Mouse (Mus musculus) stomach, embryonic 14.5 days (tissue): ENCODE results near the gene B230104I21Rik. TPM values are rescaled to one million over a fixed set of nuclear protein-coding genes. Genes with fewer than 3 reads are reported as not detected.

ENCODE experiments used
- ATAC-seq: fragments of 200-750 bp; cut with Nextera tagmentation; 2 replicates; pipeline ENCODE4 v1.8.0; 2017; ENCODE audit warnings: low read depth, moderate TSS enrichment; ENCODE audit not compliant: insufficient number of reproducible peaks, insufficient read depth, low FRiP score
- H3K27ac ChIP-seq: fragments of 300-500 bp; sonication (generic); 2 replicates; pipeline ENCODE4 v1.5.1; 2014; ENCODE audit warnings: mild to moderate bottlenecking, low read length, moderate library complexity, mixed read lengths
- H3K27me3 ChIP-seq: fragments of 300-500 bp; sonication (generic); 2 replicates; pipeline ENCODE4 v1.6.1; 2014; ENCODE audit warnings: low read length, control low read depth, mixed read lengths; ENCODE audit not compliant: control insufficient read depth, insufficient read depth
- H3K36me3 ChIP-seq: fragments of 300-500 bp; sonication (generic); 2 replicates; pipeline ENCODE4 v1.6.1; 2014; ENCODE audit warnings: mild to moderate bottlenecking, control low read depth, low read length, moderate library complexity, mixed read lengths; ENCODE audit not compliant: control insufficient read depth, insufficient read depth
- H3K4me1 ChIP-seq: fragments of 300-500 bp; sonication (generic); 2 replicates; pipeline ENCODE4 v1.6.1; 2014; ENCODE audit warnings: low read length, control low read depth, mixed read lengths; ENCODE audit not compliant: control insufficient read depth, insufficient read depth
- H3K4me2 ChIP-seq: fragments of 300-500 bp; sonication (generic); replicated peaks from 2 replicates; pipeline ENCODE4 v1.6.1; 2014; ENCODE audit warnings: low read depth, low read length, control low read depth
- H3K4me3 ChIP-seq: fragments of 300-500 bp; sonication (generic); 2 replicates; pipeline ENCODE4 v1.5.1; 2014; ENCODE audit warnings: low read depth, low read length, control low read depth
- H3K9ac ChIP-seq: fragments of 300-500 bp; sonication (generic); replicated peaks from 2 replicates; pipeline ENCODE4 v1.6.1; 2014; ENCODE audit warnings: low read depth, mild to moderate bottlenecking, control low read depth, low read length, moderate library complexity, mixed read lengths
- H3K9me3 ChIP-seq: fragments of 300-500 bp; sonication (generic); 2 replicates; pipeline ENCODE4 v1.6.1; 2016; ENCODE audit warnings: low read depth, low read length, control low read depth; ENCODE audit not compliant: control insufficient read depth
- WGBS: fragments of 180-500 bp; shearing (Covaris S2); extraction: QIAGEN DNeasy Blood & Tissue Kit; methylation state at CpG from one replicate; pipeline ENCODE4 v1.1.7; 2014; 5-methylcytosine and 5-hydroxymethylcytosine counted together
- polyA plus RNA-seq: library from polyadenylated mRNA; unstranded; fragments of >200 nt; fragmentation: Nextera tagmentation; extraction: Ambion mirVana; gene quantifications from 2 replicates; pipeline ENCODE4 v1.2.1, GENCODE M21; 2014

Gene B230104I21Rik
- polyA plus RNA-seq, 1 experiment from 2014 or later, result not detected

DNA sequence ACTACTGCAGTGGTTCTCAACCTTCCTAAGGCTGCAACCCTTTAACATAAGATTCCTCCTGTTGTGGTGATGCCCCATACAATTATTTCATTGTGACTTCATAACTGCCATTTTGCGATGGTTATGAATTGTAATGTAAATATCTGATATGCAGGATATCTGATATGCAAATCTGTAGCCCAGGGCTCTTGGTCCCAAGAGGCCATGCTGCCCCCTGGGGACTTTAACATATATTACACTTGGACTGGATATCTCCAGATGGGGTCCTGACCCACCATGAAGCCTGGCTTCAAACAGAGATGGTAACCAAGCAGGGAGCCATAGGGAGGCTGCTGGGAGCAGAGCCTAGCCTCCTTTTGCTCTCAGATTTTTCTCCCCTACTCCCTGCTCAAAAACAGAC lies 56.7 kb downstream of the B230104I21Rik start:
- Histone ChIP-seq H3K27me3 (no peaks in the 10 kb centered on the region), H3K4me1 (peaks cover 21% of the 10 kb centered on the region; the same call in 1 of the 2 replicates), H3K9me3 (no peaks in the 10 kb centered on the region), H3K27ac (no peak overlapping the region), H3K9ac (no peak overlapping the region), H3K4me2 (no peak overlapping the region), H3K36me3 (no peaks in the 10 kb centered on the region), H3K4me3 (no peak overlapping the region)
- WGBS, result 56% methylated on average over 1 of the region's 1 CpGs
- no peak for ATAC-seq

GRCm38 (mm10) chr4:154393196-154394122 lies 57.5 kb downstream of the B230104I21Rik start:
- Histone ChIP-seq H3K27me3 (no peaks in the 10 kb centered on the region), H3K4me2 (no peak overlapping the region), H3K36me3 (no peaks in the 10 kb centered on the region), H3K4me3 (no peak overlapping the region), H3K9me3 (no peaks in the 10 kb centered on the region), H3K9ac (no peak overlapping the region), H3K4me1 (peaks cover 21% of the 10 kb centered on the region; the same call in 1 of the 2 replicates), H3K27ac (no peak overlapping the region)
- ATAC-seq, result no peak
- 25% methylated on average over 18 of the region's 18 CpGs for WGBS

DNA sequence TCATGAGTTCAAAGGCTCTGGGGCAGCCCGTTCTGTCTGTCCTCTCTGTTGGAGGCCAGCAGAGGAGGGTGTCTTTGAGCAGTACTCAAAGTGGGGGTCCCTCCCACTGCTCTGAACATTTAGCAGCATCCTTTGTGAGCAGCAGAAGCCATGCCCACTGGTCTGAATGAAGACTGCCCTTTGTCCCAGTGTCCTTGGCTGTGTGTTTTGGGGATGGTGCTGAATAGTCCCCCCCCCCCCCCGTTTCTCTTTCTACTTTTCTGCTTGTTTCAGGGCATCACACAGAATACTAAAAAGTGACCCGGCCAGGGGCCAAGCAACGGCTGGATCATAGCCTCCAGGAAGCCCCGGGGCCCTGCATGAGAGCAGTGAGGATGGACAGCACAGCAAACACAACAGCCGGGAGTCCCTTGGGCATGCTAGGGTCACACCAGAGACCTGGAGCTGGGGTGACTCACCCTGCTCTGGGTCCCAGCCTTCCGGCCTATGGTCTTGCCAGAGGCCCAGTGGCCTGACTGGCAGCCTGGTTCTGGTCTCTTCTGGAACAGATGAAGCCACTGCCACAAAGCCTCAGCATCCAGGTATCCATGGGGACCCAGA lies 58.3 kb downstream of the B230104I21Rik start:
- H3K36me3 ChIP-seq, result no peaks in the 10 kb centered on the region
- ATAC-seq, result no peak
- no peak overlapping the region for H3K4me2 ChIP-seq
- no peaks in the 10 kb centered on the region for H3K9me3 ChIP-seq
- H3K4me3 ChIP-seq, result no peak overlapping the region
- H3K9ac ChIP-seq, result no peak overlapping the region
- peaks cover 21% of the 10 kb centered on the region; the same call in 1 of the 2 replicates for H3K4me1 ChIP-seq
- WGBS, result 57% methylated on average over 7 of the region's 7 CpGs
- no peak overlapping the region for H3K27ac ChIP-seq
- H3K27me3 ChIP-seq, result no peaks in the 10 kb centered on the region

- ATAC-seq, result no peak
- Histone ChIP-seq H3K36me3 (no peaks in the 10 kb centered on the region), H3K4me1 (peaks cover 27% of the 10 kb centered on the region; the same call in 1 of the 2 replicates), H3K9ac (no peak overlapping the region), H3K27me3 (no peaks in the 10 kb centered on the region), H3K9me3 (no peaks in the 10 kb centered on the region), H3K4me3 (no peak overlapping the region), H3K4me2 (no peak overlapping the region), H3K27ac (no peak overlapping the region)
- 89% methylated on average over 14 of the region's 14 CpGs for WGBS
Observed at GRCm38 (mm10) chr4:154396652-154397301, 60.9 kb downstream of the B230104I21Rik start.

Other genes starting within 250 kb of the B230104I21Rik start
- 0.32 and 0.42 TPM in 2 replicates for gene Trp73, start 195.9 kb upstream of the B230104I21Rik start, polyA plus RNA-seq
- gene Wrap73, start 193.8 kb upstream of the B230104I21Rik start, polyA plus RNA-seq, result 39.6 and 41.4 TPM in 2 replicates
- gene Tprgl, start 175.5 kb upstream of the B230104I21Rik start, polyA plus RNA-seq, result 126 and 135 TPM in 2 replicates
- gene Megf6, start 165.4 kb upstream of the B230104I21Rik start, polyA plus RNA-seq, result 16.8 and 20.9 TPM in 2 replicates
- gene Arhgef16, start 34.5 kb upstream of the B230104I21Rik start, polyA plus RNA-seq, result 23.7 and 25.7 TPM in 2 replicates